Mouse (Mus musculus) urinary bladder, postnatal 36 days (tissue): ENCODE results near the gene Nfkbid.
"Not testable (repeated sequence)": the region's sequence is repeated elsewhere in the genome, so short reads cannot be mapped to it uniquely, and the experiment has no call there.

ENCODE experiments used
- DNase-seq, 2 experiments: peaks; one replicate each; pipeline ENCODE4 v3.0.0; 2022; ENCODE audit warnings: low spot score in 2 of 2, mixed read lengths in 1 of 2

The Nfkbid gene

DNA sequence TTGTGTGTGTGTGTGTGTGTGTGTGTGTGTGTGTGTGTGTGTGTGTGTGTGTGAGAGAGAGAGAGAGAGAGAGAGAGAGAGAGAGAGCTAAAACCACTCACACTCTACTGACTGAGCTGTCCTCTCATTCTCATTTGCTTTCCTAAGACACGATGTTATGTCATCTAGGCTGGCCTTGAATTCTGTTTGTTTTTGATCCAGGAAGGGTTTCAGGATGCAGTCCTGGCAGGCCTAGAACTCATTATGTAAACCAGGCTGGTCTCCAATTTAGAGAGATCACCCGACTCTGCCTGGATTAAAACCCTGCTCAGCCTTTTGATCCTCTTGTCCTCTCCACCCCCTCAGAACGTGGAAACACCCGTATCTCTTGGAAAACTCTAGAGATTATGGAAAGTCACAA is 42.5 kb downstream of the Nfkbid start:
- no peak for DNase-seq

DNA sequence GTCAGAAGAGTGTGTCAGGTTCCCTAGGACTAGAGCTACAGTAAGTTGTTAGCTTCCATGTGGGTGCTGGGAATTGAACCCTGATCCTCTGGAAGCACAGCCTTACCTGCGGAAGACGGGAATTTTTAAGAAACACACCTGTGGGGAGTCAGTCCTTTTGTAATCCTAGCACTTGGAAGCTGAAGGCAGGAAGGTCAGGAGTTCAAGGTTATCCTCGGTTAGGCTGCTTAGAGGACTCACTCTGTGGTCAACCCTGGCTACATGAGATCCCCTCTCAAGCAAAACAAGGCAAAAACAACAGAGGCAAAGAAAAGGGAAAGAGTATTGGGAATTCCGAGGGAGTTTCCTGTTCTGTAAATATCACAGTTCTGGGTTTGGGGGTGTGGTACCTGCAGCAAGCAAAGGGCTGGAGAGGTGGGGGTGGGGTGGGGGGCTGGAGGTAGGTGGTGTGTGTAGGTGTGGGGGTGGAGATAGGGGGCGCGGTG is 43.3 kb downstream of the Nfkbid start:
- DNase-seq: no peak

DNA sequence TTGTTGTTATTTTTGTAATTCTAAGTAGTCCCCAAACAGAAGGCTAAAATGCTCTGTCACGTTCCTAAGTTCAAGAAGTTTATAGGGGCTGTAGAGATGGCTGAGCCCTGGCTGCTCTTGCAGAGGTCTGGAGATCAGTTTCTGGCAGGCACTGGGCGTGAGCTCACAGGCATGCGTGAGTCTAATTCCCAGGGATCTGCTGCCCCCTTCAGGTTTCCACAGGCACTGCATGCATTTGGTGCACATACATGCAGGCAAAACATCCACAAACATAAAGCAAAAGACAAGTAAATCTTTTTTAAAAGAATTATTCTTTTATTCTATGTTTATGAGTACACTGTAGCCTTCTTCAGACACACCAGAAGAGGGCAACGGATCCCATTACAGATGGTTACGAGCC is 50.9 kb downstream of the Nfkbid start:
- DNase-seq: no peak

DNA sequence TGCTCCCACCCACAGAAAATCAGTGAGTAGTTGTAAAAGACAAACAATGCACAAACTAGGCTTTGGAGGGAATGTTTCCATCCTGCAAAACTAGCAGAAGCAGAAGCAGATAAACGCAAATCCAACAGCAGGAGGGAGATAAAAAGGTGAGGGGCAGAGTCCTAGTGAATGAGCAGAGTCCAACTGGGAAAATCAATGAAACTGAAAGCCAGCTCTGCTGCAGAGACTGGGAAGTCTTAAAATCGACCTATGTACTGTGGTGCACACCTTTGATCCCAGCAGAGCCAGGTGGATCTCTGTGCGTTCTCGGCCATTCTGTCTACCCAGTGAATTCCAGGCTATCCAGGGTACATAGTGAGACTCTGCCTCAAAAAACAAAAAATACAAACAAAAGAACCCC is 53.5 kb downstream of the Nfkbid start:
- DNase-seq: no peak

DNA sequence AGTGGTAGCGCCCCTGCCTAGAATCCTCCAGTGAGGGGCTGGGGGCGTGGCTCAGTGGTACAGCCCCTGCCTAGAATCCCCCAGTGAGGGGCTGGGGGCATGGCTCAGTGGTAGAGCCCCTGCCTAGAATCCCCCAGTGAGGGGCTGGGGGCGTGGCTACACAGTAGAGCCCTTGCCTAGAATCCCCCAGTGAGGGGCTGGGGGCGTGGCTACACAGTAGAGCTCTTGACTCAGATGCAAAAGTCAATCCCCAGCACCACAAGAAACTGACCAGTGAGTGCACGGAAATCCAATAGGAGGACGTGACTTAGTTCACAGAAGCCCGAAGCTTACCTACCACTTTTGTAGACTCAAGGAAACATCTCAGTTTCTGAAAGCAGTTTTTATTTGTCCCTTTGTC is 54.6 kb downstream of the Nfkbid start:
- not testable (repeated sequence) for DNase-seq

DNA sequence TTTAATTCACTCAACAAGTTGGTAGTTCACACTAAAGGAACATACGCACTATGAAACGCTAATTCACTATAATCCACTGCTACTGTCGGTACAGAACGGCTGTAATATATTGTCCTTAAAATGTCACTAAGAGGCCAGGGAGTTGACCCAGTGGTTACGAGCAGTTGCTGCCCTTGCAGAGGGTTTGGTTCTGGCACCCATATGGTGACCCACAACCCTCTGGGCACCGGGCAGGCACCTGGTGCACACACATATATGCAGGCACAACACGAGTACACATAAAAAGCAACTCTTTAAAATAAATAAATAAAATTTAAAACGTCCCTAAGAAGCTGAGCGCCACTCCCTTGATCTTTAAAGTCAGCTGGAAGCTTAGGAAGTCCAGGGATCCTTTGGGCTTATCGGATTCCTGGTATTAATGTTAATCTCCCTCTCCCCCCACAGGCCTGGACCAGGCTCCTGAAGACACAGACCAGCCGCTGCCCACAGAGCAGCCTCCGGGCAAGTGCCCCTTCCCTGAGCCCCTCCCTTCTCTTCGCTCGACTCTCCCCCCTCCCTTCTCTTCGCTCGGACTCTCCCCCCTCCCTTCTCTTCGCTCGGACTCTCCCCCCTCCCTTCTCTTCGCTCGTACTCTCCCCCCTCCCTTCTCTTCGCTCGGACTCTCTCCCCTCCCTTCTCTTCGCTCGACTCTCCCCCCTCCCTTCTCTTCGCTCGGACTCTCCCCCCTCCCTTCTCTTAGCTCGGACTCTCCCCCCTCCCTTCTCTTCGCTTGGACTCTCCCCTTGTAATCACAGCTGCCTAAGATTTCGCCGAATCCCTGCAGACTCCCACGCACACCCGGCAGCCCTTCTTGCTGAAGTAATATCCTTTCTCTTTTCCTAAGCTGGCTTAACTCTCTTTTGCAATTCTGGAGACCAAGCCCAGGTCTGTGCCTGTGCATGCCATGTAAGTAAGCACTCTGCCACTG is 56.2 kb downstream of the Nfkbid start:
- no peak for DNase-seq
